Mouse (Mus musculus) heart, adult 18-20 months (tissue): ENCODE data around the gene Rasal3. TPM values are rescaled to one million over a fixed set of nuclear protein-coding genes. Genes with fewer than 3 reads are reported as not detected.

Source experiments
- DNase-seq, 2 experiments: peaks; one replicate each; pipeline ENCODE4 v3.0.0; 2021 to 2022; ENCODE audit warnings: mixed read lengths in 1 of 2
- microRNA-seq, 2 experiments: library from miRNA; unstranded; fragments of <30 nt; microRNA quantifications; one replicate each; pipeline ENCODE4 v1.2.0; 2022
- total RNA-seq, 2 experiments: library from RNA; stranded (reverse); gene quantifications; 2 replicates each; pipeline ENCODE4 v1.2.3; 2021

Rasal3 gene
- total RNA-seq, 2 experiments from 2014 or later = 0.97 to 4.4 TPM

GRCm38 (mm10) chr17:32354211-32354610, 49.2 kb downstream of the Rasal3 start:
- DNase-seq = no peak

- peak; percentile 77 to 86 for DNase-seq
Observed at GRCm38 (mm10) chr17:32353696-32354095, 49.7 kb downstream of the Rasal3 start.

DNA sequence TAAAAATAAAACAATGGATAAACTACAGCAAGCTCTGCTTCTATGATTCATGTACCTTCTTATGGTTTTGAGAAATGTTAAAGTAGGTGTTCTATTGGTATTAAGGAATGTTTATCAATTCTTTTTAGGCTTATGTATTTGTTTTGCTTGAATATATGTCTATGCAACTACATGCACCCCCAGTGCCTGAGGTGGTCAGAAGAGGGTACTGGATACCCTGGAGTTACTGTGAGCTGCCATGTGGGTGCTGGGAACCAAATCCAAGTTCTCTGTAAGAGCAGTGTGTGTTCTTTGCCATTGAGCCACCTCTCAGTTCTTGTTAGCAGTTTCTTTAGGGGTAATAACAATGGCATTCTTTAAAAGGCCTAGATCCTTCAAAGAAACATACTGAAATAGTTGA, 51.7 kb downstream of the Rasal3 start:
- no peak for DNase-seq

GRCm38 (mm10) chr17:32351269-32351668, 52.1 kb downstream of the Rasal3 start:
- DNase-seq = no peak

DNA sequence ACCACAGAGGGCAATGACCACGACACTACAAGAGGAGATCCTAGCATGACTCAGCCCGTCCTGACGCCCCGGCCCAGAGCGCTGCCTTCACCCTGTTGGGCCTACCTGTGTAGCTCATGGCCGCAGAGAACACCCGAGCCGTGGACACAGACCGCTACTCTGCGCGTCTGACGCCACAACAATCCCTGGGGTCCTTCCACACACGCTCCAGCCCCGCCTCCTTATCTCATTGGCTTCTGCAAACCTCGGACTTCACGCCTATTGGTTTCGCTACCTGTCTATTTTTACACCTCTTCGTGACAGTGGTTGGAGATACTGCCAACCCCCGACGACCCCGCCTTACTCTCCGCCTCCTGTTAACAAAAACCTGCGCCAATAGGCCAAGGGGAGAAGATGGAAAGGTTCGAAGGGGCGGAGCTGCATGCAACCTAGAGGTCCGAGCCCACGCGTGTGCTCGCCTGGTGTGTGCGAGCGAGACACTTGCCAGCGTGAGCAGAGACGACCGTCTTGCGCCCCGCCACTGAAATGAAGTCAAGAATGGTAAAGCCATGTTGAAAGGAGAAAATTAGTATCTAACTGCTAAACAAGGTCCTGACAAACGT, 52.9 kb downstream of the Rasal3 start, which contains the start of gene Akap8l:
Akap8l (minus strand) TSS at position 226 of the 602 bp plus-strand sequence.
- DNase-seq = peak; percentile 99

GRCm38 (mm10) chr17:32349851-32350381, 53.5 kb downstream of the Rasal3 start:
- no peak for DNase-seq

GRCm38 (mm10) chr17:32349037-32349732, 54.2 kb downstream of the Rasal3 start:
- DNase-seq = peak; percentile 25 to 64

DNA sequence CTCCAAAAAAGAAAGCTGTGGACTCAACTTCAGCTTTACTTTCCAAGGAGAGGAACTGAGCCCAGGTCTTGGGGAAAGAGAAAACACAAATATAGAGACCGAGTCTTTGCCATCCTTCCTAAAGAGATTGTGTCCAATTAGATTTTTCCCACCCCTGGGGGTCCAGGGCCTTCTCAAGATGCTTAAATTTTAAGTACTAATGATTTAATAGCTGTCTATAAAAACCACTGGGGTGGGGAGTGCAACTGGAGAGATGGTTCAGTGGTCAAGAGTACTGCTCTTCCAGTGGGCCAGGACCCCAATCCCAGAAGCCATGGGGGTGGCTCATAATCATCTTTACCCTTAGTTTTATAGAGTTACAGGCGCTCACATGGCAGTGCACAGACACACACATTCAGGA, 55.0 kb downstream of the Rasal3 start:
- no peak for DNase-seq

GRCm38 (mm10) chr17:32341102-32341501, 62.3 kb downstream of the Rasal3 start:
- DNase-seq = no peak

Small RNA genes lying within 50 kb of the gene (microRNA-seq; reads per million reads assigned to microRNA genes)
- 0 reads per million in 2 experiments for gene Gm22201

Other genes starting within 250 kb of the Rasal3 start
- 10 to 100 TPM; 20.5 to 24.5 TPM for gene Notch3, start 236.7 kb downstream of the Rasal3 start, total RNA-seq
- gene Ephx3, start 214.0 kb downstream of the Rasal3 start, total RNA-seq = under 1 TPM; 0.69 to 0.74 TPM
- 10 to 100 TPM; 43.6 to 55.5 TPM for gene Brd4, start 118.9 kb downstream of the Rasal3 start, total RNA-seq
- gene Akap8, start 82.3 kb downstream of the Rasal3 start, total RNA-seq = 10 to 100 TPM; 40.2 to 44.3 TPM
- 10 to 100 TPM; 39.1 to 44.6 TPM for gene Akap8l, start 53.0 kb downstream of the Rasal3 start, total RNA-seq
- gene Wiz, start 14.1 kb downstream of the Rasal3 start, total RNA-seq = 10 to 100 TPM; 15.0 to 19.0 TPM
- gene Pglyrp2, start 20.6 kb upstream of the Rasal3 start, total RNA-seq = 1 to 10 TPM in 1 of 2 experiments, not detected in 1; 1.1 TPM
- not detected for gene Cyp4f39, start 49.1 kb upstream of the Rasal3 start, total RNA-seq
- 1 to 10 TPM; 4.7 to 5.8 TPM for gene Cyp4f17, start 102.5 kb upstream of the Rasal3 start, total RNA-seq
- gene Cyp4f16, start 133.0 kb upstream of the Rasal3 start, total RNA-seq = 1 to 10 TPM; 4.4 to 4.8 TPM
- not detected for gene Cyp4f37, start 217.7 kb upstream of the Rasal3 start, total RNA-seq